Mouse (Mus musculus): Measurements from ENCODE around the gene Prl8a1.

The Prl8a1 gene

GRCm38 (mm10) chr13:27582071-27582470 lies at the start of gene Prl8a1:
Gene Prl8a1, minus strand, starts transcription at chr13:27582171.
- no peak for DNase-seq (ENCODE audit: low spot score)

- DNase-seq (ENCODE audit: low spot score) = no peak
These were observed 28.5 kb upstream of the Prl8a1 start, which contains the start of gene Prl7b1 for GRCm38 (mm10) chr13:27610482-27610881. Gene Prl7b1, minus strand, starts transcription at chr13:27610582.

- no peak for DNase-seq (ENCODE audit: low spot score)
These were observed 17.5 kb downstream of the Prl8a1 start, which contains the start of gene Prl8a9 for GRCm38 (mm10) chr13:27564506-27564905. Gene Prl8a9, minus strand, starts transcription at chr13:27564606.

GRCm38 (mm10) chr13:27553336-27553735 lies 28.6 kb downstream of the Prl8a1 start:
- no peak for DNase-seq (ENCODE audit: low spot score)
